ENCODE assay signal across 17 mouse cellular contexts in genomic region chr14:124266977-124267376, GRCm38 (mm10).
DNase-seq lines count a peak whose midpoint lies in the region; ATAC-seq and TF ChIP-seq lines count a peak whose summit lies in the region.
"Had no signal": no experiment of that assay in that cellular context is flagged by ENCODE, and none has a peak within 500 bp of the region (broad histone marks: within the 10 kb centered on the region; RNA-seq: fewer than 3 reads in every experiment).

No protein-coding gene starts in this region.

- H3K27me3 ChIP-seq in cerebellum, adult 2 months (ENCODE audit: control insufficient read depth, insufficient read depth, low read length) = no peaks in the 10 kb centered on the region
- no peaks in the 10 kb centered on the region for H3K27me3 ChIP-seq in kidney, postnatal 0 days (ENCODE audit: insufficient read depth, low read length)
- H3K27me3 ChIP-seq in E14TG2a.4 (ENCODE audit: insufficient read depth, low read length) = no peaks in the 10 kb centered on the region
- H3K27me3 ChIP-seq: heart, embryonic 15.5 days; hindbrain, embryonic 13.5 days; limb, embryonic 12.5 days; midbrain, embryonic 13.5 days; stomach, embryonic 15.5 days had no signal

- no peaks in the 10 kb centered on the region for H3K9me3 ChIP-seq in kidney, postnatal 0 days (replicated peaks; ENCODE audit: low read length)
- no peaks in the 10 kb centered on the region for H3K9me3 ChIP-seq in E14TG2a.4 (ENCODE audit: low read length)
- H3K9me3 ChIP-seq: heart, embryonic 15.5 days; hindbrain, embryonic 13.5 days; limb, embryonic 12.5 days; midbrain, embryonic 13.5 days; stomach, embryonic 15.5 days had no signal

- no peaks in the 10 kb centered on the region for H3K36me3 ChIP-seq in kidney, postnatal 0 days (ENCODE audit: insufficient read depth, low read length)
- no peaks in the 10 kb centered on the region for H3K36me3 ChIP-seq in E14TG2a.4 (ENCODE audit: insufficient read depth, low read length)
- H3K36me3 ChIP-seq: heart, embryonic 15.5 days; hindbrain, embryonic 13.5 days; limb, embryonic 12.5 days; midbrain, embryonic 13.5 days; stomach, embryonic 15.5 days had no signal

- no peaks in the 10 kb centered on the region; the same call in 1 of the 2 replicates for H3K4me1 ChIP-seq in cerebellum, adult 2 months (ENCODE audit: control insufficient read depth, insufficient read depth, low read length)
- no peaks in the 10 kb centered on the region for H3K4me1 ChIP-seq in kidney, postnatal 0 days (replicated peaks; ENCODE audit: insufficient read depth, low read length)
- H3K4me1 ChIP-seq in E14TG2a.4 (replicated peaks; ENCODE audit: low read depth, low read length) = no peaks in the 10 kb centered on the region
- H3K4me1 ChIP-seq: heart, embryonic 15.5 days; hindbrain, embryonic 13.5 days; limb, embryonic 12.5 days; midbrain, embryonic 13.5 days; stomach, embryonic 15.5 days had no signal

- H3K9ac ChIP-seq in kidney, postnatal 0 days (ENCODE audit: low read depth, low read length) = no peak overlapping the region
- H3K9ac ChIP-seq: heart, embryonic 15.5 days; hindbrain, embryonic 13.5 days; limb, embryonic 12.5 days; midbrain, embryonic 13.5 days; stomach, embryonic 15.5 days had no signal

- H3K4me3 ChIP-seq in cerebellum, adult 2 months (replicated peaks; ENCODE audit: insufficient read depth, low read depth, low read length) = no peak overlapping the region
- no peak overlapping the region for H3K4me3 ChIP-seq in kidney, postnatal 0 days (replicated peaks; ENCODE audit: low read depth, low read length)
- H3K4me3 ChIP-seq in E14TG2a.4 (replicated peaks; ENCODE audit: low read length) = no peak overlapping the region
- H3K4me3 ChIP-seq: heart, embryonic 15.5 days; hindbrain, embryonic 13.5 days; limb, embryonic 12.5 days; midbrain, embryonic 13.5 days; stomach, embryonic 15.5 days had no signal

- DNase-seq in cerebellum, adult 2 months = no peak
- no peak for DNase-seq in cerebellum, adult 8-10 months
- peak; percentile 2 for DNase-seq in kidney, postnatal 0 days (ENCODE audit: low spot score)
- DNase-seq in kidney, adult 18-20 months = no peak
- peak; percentile 7 for DNase-seq in embryo, embryonic 10.5 days (ENCODE audit: low spot score)
- no peak for DNase-seq in urinary bladder, postnatal 14 days (ENCODE audit: low spot score)
- DNase-seq in gastrocnemius, adult 18-20 months (ENCODE audit: low spot score) = no peak
- DNase-seq: adrenal gland, postnatal 36 days; kidney, adult 2 months; lung, postnatal 4 days; thymus, postnatal 25 days had no signal

- no peak overlapping the region for H3K27ac ChIP-seq in cerebellum, adult 2 months (ENCODE audit: insufficient read depth, low read length)
- no peak overlapping the region for H3K27ac ChIP-seq in kidney, postnatal 0 days
- H3K27ac ChIP-seq: heart, embryonic 15.5 days; hindbrain, embryonic 13.5 days; limb, embryonic 12.5 days; midbrain, embryonic 13.5 days; stomach, embryonic 15.5 days had no signal

- ATAC-seq in kidney, postnatal 0 days (replicated peaks; ENCODE audit: low FRiP score, low read depth) = no peak
- ATAC-seq: midbrain, embryonic 13.5 days had no signal

- TF ChIP-seq POLR2A in cerebellum, adult 2 months (IDR thresholded peaks at IDR 0.05; ENCODE audit: borderline replicate concordance, insufficient read depth, low read length) = no peak

- H3K4me2 ChIP-seq in kidney, postnatal 0 days (ENCODE audit: low read length) = no peak overlapping the region
- H3K4me2 ChIP-seq: heart, embryonic 15.5 days; hindbrain, embryonic 13.5 days; limb, embryonic 12.5 days; midbrain, embryonic 13.5 days; stomach, embryonic 15.5 days had no signal

- peak; percentile 26; the same call in 1 of the 2 replicates for TF ChIP-seq CTCF in cerebellum, adult 2 months (IDR thresholded peaks at IDR 0.05; ENCODE audit: borderline replicate concordance, insufficient read depth, low read depth, low read length)
- peak; percentile 33; the same call in 1 of the 2 replicates for TF ChIP-seq CTCF in kidney, postnatal 0 days (IDR thresholded peaks at IDR 0.05; ENCODE audit: low read depth)
- TF ChIP-seq CTCF in E14TG2a.4 (conservative IDR thresholded peaks at IDR 0.05; ENCODE audit: low read length) = peak; percentile 9; the same call in 1 of the 2 replicates

Comparison
In these comparisons a context has a peak if more than half of its experiments do, and no peak if none do; other contexts are left out.
1. DNase-seq: peak in kidney, postnatal 0 days (single experiment) and embryo, embryonic 10.5 days (single experiment); none in cerebellum, adult 2 months (0 of 2), cerebellum, adult 8-10 months (single experiment), kidney, adult 18-20 months (single experiment), urinary bladder, postnatal 14 days (single experiment) and gastrocnemius, adult 18-20 months (single experiment).
2. Peak in every context shown above with its lines, with median percentiles within 50 percentile points of each other: CTCF ChIP-seq.